Mouse (Mus musculus) spleen, postnatal 10 days (tissue): Measurements from ENCODE around the gene Gpd1.

Experiments used
- DNase-seq, 2 experiments: peaks; one replicate each; pipeline ENCODE4 v3.0.0; 2021 to 2022; ENCODE audit warnings: low spot score in 2 of 2

Gpd1 gene

GRCm38 (mm10) chr15:99717386-99718334, at the start of gene Gpd1:
Gpd1 (plus strand) TSS chr15:99717515.
- DNase-seq: peak in 1 of 2 experiments; percentile 50

- DNase-seq: no peak
These were observed 49.8 kb upstream of the Gpd1 start for GRCm38 (mm10) chr15:99667544-99667943.

GRCm38 (mm10) chr15:99668881-99669280, 48.4 kb upstream of the Gpd1 start:
- peak; percentile 49 to 82 for DNase-seq

- DNase-seq: no peak
These were observed 47.9 kb upstream of the Gpd1 start for GRCm38 (mm10) chr15:99669392-99669791.

- peak in 1 of 2 experiments; percentile 20 for DNase-seq
These were observed 47.0 kb upstream of the Gpd1 start, which contains the start of gene Asic1 for GRCm38 (mm10) chr15:99670154-99670821. Asic1 (plus strand) TSS chr15:99670368.

- no peak for DNase-seq
These were observed 46.2 kb upstream of the Gpd1 start for GRCm38 (mm10) chr15:99670964-99671670.

GRCm38 (mm10) chr15:99671783-99672182, 45.5 kb upstream of the Gpd1 start:
- DNase-seq: no peak

- no peak for DNase-seq
These were observed 42.4 kb upstream of the Gpd1 start for GRCm38 (mm10) chr15:99674866-99675265.

- no peak for DNase-seq
These were observed 40.2 kb upstream of the Gpd1 start for GRCm38 (mm10) chr15:99677089-99677488.

- peak; percentile 35 to 70 for DNase-seq
These were observed 39.1 kb upstream of the Gpd1 start for GRCm38 (mm10) chr15:99678063-99678800.

GRCm38 (mm10) chr15:99679008-99679407, 38.3 kb upstream of the Gpd1 start:
- DNase-seq: no peak

- DNase-seq: peak; percentile 35 to 56
These were observed 34.4 kb upstream of the Gpd1 start for GRCm38 (mm10) chr15:99682880-99683279.

GRCm38 (mm10) chr15:99684156-99684555, 33.2 kb upstream of the Gpd1 start:
- DNase-seq: no peak

- peak in 1 of 2 experiments; percentile 53 for DNase-seq
These were observed 28.6 kb upstream of the Gpd1 start for GRCm38 (mm10) chr15:99688712-99689111.

- no peak for DNase-seq
These were observed 26.4 kb upstream of the Gpd1 start for GRCm38 (mm10) chr15:99690924-99691323.

GRCm38 (mm10) chr15:99691976-99692375, 25.3 kb upstream of the Gpd1 start:
- DNase-seq: no peak

- DNase-seq: no peak
These were observed 20.0 kb upstream of the Gpd1 start for GRCm38 (mm10) chr15:99697309-99697708.

- DNase-seq: no peak
These were observed 18.7 kb upstream of the Gpd1 start for GRCm38 (mm10) chr15:99698533-99699085.

- no peak for DNase-seq
These were observed 17.6 kb upstream of the Gpd1 start for GRCm38 (mm10) chr15:99699715-99700114.

GRCm38 (mm10) chr15:99700219-99701106, 16.9 kb upstream of the Gpd1 start:
- peak in 1 of 2 experiments; percentile 4 for DNase-seq
